Comparison of ENCODE assay signal across 8 mouse cellular contexts in the genomic region with DNA sequence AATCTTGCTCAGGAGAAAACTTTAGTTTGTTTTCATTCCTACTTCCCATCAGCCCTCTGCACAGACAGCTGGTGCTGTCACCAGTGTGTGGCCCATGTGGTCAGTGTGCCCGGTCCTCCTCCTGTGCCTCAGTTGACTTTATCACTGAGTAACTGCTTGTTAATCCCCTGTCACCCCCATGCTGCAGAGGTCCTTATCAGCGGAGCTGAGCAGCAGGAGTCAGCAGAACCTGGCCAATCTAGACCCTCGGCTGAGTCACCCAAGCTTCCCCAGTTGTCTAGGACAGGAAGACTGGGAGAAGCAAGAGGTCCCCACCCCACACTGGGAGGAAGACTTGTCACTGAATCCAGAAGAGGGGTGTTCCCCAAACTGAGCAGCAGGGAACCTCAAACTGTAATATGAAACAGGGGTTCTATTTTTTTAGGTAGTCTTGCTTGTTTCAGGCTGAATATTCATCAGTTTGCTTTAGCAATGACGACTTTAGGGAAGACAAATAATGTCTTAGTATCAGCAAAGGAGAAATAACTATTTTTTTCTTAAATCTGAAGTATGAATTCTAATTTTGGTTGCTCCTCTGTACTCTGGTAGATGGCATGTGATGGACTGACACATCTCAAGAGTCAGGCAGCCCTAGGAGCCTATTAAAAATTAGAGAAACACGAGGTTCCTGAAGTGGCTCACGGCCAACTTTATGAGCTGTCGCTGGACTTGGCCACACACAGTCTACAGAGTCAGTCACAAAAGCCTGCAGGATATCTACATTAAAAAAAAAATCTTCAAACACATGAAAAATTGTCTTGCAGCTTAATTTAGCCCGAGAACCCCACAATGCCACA. TPM values are rescaled to one million over a fixed set of nuclear protein-coding genes. Genes with fewer than 3 reads are reported as not detected.
A peak's percentile ranks its signal among the peaks of the same experiment; 100 is the strongest.
DNase-seq lines count a peak whose midpoint lies in the region.

No protein-coding gene starts in this region.

- intact Hi-C loops in left cerebral cortex, postnatal 4 days (cut with DNase I), result no loop called here

- DNase-seq in adrenal gland, postnatal 36 days, result peak; percentile 61 to 71
- no peak for DNase-seq in adrenal gland, postnatal 25 days
- peak; percentile 52 for DNase-seq in 3T3-L1 (ENCODE audit: low read depth, low spot score)
- peak; percentile 71 for DNase-seq in cerebellum, adult 9-11 months
- DNase-seq in kidney, postnatal 25 days, result peak; percentile 74 to 77
- no peak for DNase-seq in left cerebral cortex, postnatal 4 days
- DNase-seq in embryo, embryonic 10 days (ENCODE audit: low spot score), result no peak
- no peak for DNase-seq in ovary, adult 18-20 months (ENCODE audit: low spot score)

RNA-seq across cellular contexts. Expression of a gene that starts 31.9 kb away (rescaled TPM):
- 10 to 100 TPM; 56.9 to 78.5 TPM for total RNA-seq in adrenal gland, postnatal 36 days (2021)
- 56.1 and 56.7 TPM in 2 replicates for total RNA-seq in adrenal gland, postnatal 25 days (2021)
- 10 to 100 TPM; 28.8 to 32.6 TPM for total RNA-seq in left cerebral cortex, postnatal 4 days (2021)

Comparison
In these comparisons a context has a peak if more than half of its experiments do, and no peak if none do; other contexts are left out.
1. DNase-seq: peak in adrenal gland, postnatal 36 days (2 of 2), 3T3-L1 (single experiment), cerebellum, adult 9-11 months (single experiment) and kidney, postnatal 25 days (2 of 2); none in adrenal gland, postnatal 25 days (single experiment), left cerebral cortex, postnatal 4 days (single experiment), embryo, embryonic 10 days (single experiment) and ovary, adult 18-20 months (single experiment).